Comparison of ENCODE assay signal across 31 mouse cellular contexts in the genomic region with DNA sequence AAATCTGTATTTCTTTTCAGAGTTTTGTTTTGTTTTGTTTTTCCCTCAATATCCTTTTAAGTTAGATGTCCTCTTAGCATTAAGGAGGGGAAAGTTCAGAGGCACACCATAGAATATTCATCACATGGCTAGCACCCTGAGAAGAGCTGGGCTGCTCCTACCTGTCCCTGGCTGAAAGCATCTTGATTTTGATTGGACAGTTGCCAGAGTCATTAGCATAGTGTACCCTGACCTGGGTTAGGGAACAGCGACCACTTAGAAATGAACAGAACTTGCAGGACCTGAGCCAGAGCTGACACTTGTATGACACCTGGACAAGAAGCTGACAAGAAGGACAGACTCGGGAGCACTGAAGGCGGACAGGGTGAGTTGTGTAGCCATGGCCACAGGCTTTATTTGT. TPM values are rescaled to one million over a fixed set of nuclear protein-coding genes. Genes with fewer than 3 reads are reported as not detected.
DNase-seq lines count a peak whose midpoint lies in the region; ATAC-seq and TF ChIP-seq lines count a peak whose summit lies in the region.
"Had no signal": no experiment of that assay in that cellular context is flagged by ENCODE, and none has a peak within 500 bp of the region (broad histone marks: within the 10 kb centered on the region; RNA-seq: fewer than 3 reads in every experiment).

A gene (plus strand): TSS at position 248 of the 400 bp plus-strand sequence.

- TF ChIP-seq POLR2A in cerebellum, adult 2 months (IDR thresholded peaks at IDR 0.05; ENCODE audit: borderline replicate concordance, insufficient read depth, low read length) = no peak

- no peaks in the 10 kb centered on the region for H3K36me3 ChIP-seq in kidney, embryonic 16.5 days (ENCODE audit: insufficient read depth, low read length)
- H3K36me3 ChIP-seq in macrophage (ENCODE audit: inconsistent target) = no peaks in the 10 kb centered on the region
- H3K36me3 ChIP-seq in forebrain, embryonic 11.5 days (ENCODE audit: control insufficient read depth, insufficient read depth, low read length) = no peaks in the 10 kb centered on the region
- H3K36me3 ChIP-seq: forebrain, embryonic 15.5 days; heart, embryonic 13.5 days; limb, embryonic 10.5 days; liver, embryonic 15.5 days had no signal

- no peak within 1 kb of the TSS for H3K27ac ChIP-seq in kidney, embryonic 16.5 days (ENCODE audit: low read length)
- 0 out of 2 replicates have a peak within 1 kb of the TSS, but pooled peaks have one; percentile 1 for H3K27ac ChIP-seq in macrophage
- no peak within 1 kb of the TSS for H3K27ac ChIP-seq in forebrain, embryonic 11.5 days (ENCODE audit: low read depth, low read length)
- H3K27ac ChIP-seq in cerebellum, adult 2 months (ENCODE audit: insufficient read depth, low read length) = no peak within 1 kb of the TSS
- H3K27ac ChIP-seq: forebrain, embryonic 15.5 days; heart, embryonic 13.5 days; hindbrain, postnatal 0 days; layer of hippocampus, adult 2 months; liver, embryonic 15.5 days had no signal

- peak; percentile 18 for DNase-seq in R1 (ENCODE audit: low read depth, low spot score)
- DNase-seq in kidney, adult 18-20 months = peak; percentile 47
- no peak for DNase-seq in forebrain, embryonic 11.5 days (ENCODE audit: low spot score)
- no peak for DNase-seq in cerebellum, adult 2 months
- DNase-seq: adrenal gland, postnatal 10 days; B cell, adult 2 months; cerebellum, adult 9-10 months; gastrocnemius, postnatal 10 days; heart, adult 18-20 months; heart, postnatal 14 days; liver; lung, postnatal 4 days; thymus, adult 18-20 months had no signal

- H3K27me3 ChIP-seq in kidney, embryonic 16.5 days (ENCODE audit: insufficient read depth, low read length) = no peaks in the 10 kb centered on the region
- no peaks in the 10 kb centered on the region for H3K27me3 ChIP-seq in forebrain, embryonic 11.5 days (ENCODE audit: control insufficient read depth, insufficient read depth, low read length)
- no peaks in the 10 kb centered on the region for H3K27me3 ChIP-seq in cerebellum, adult 2 months (ENCODE audit: control insufficient read depth, insufficient read depth, low read length)
- H3K27me3 ChIP-seq: CH12.LX; forebrain, embryonic 15.5 days; heart, embryonic 13.5 days; liver, embryonic 15.5 days had no signal

- 39% methylated on average over 3 of the region's 3 CpGs for WGBS in kidney, embryonic 16.5 days
- WGBS in macrophage (ENCODE audit: missing documents) = 86% methylated on average over 3 of the region's 3 CpGs
- WGBS in forebrain, embryonic 11.5 days = 66% methylated on average over 3 of the region's 3 CpGs
- 52% methylated on average over 3 of the region's 3 CpGs for WGBS in cerebellum, adult 2 months

- peak; percentile 76 for ATAC-seq in kidney, embryonic 16.5 days (ENCODE audit: low FRiP score, low TSS enrichment)
- no peak for ATAC-seq in inflammation-experienced regulatory T-cells, adult 6 months
- no peak for ATAC-seq in forebrain, embryonic 11.5 days (replicated peaks; ENCODE audit: low FRiP score)
- ATAC-seq: forebrain, embryonic 15.5 days; hindbrain, postnatal 0 days had no signal

- no peak within 1 kb of the TSS for H3K9ac ChIP-seq in kidney, embryonic 16.5 days (replicated peaks; ENCODE audit: low read length)
- H3K9ac ChIP-seq in forebrain, embryonic 11.5 days (ENCODE audit: low read length) = no peak within 1 kb of the TSS
- H3K9ac ChIP-seq: forebrain, embryonic 15.5 days; heart, embryonic 13.5 days; liver, embryonic 15.5 days had no signal

- no peak within 1 kb of the TSS for H3K4me2 ChIP-seq in kidney, embryonic 16.5 days (replicated peaks; ENCODE audit: low read depth, low read length)
- H3K4me2 ChIP-seq in forebrain, embryonic 11.5 days (ENCODE audit: low read depth, low read length, severe bottlenecking) = no peak within 1 kb of the TSS
- H3K4me2 ChIP-seq: forebrain, embryonic 15.5 days; heart, embryonic 13.5 days; liver, embryonic 15.5 days; midbrain, embryonic 11.5 days had no signal

- H3K4me3 ChIP-seq in kidney, embryonic 16.5 days (ENCODE audit: low read length) = no peak within 1 kb of the TSS
- H3K4me3 ChIP-seq in macrophage (ENCODE audit: inconsistent target) = no peak within 1 kb of the TSS
- H3K4me3 ChIP-seq in forebrain, embryonic 11.5 days (ENCODE audit: low read depth, low read length) = no peak within 1 kb of the TSS
- H3K4me3 ChIP-seq in cerebellum, adult 2 months (replicated peaks; ENCODE audit: insufficient read depth, low read depth, low read length) = no peak within 1 kb of the TSS
- H3K4me3 ChIP-seq: forebrain, embryonic 15.5 days; heart, embryonic 13.5 days; layer of hippocampus, adult 2 months; limb, embryonic 10.5 days; liver, embryonic 15.5 days had no signal

- TF ChIP-seq CTCF in cerebellum, adult 2 months (IDR thresholded peaks at IDR 0.05; ENCODE audit: borderline replicate concordance, insufficient read depth, low read depth, low read length) = no peak

- H3K79me2 ChIP-seq in macrophage (ENCODE audit: inconsistent target) = no peaks in the 10 kb centered on the region

- no peaks in the 10 kb centered on the region for H3K4me1 ChIP-seq in kidney, embryonic 16.5 days (ENCODE audit: insufficient read depth, low read length)
- H3K4me1 ChIP-seq in forebrain, embryonic 11.5 days (replicated peaks; ENCODE audit: control insufficient read depth, insufficient read depth, low read length) = no peaks in the 10 kb centered on the region
- H3K4me1 ChIP-seq in cerebellum, adult 2 months (ENCODE audit: control insufficient read depth, insufficient read depth, low read length) = no peaks in the 10 kb centered on the region
- H3K4me1 ChIP-seq: forebrain, embryonic 15.5 days; liver, embryonic 15.5 days had no signal

- H3K9me3 ChIP-seq in kidney, embryonic 16.5 days (ENCODE audit: low read length) = no peaks in the 10 kb centered on the region
- H3K9me3 ChIP-seq in forebrain, embryonic 11.5 days (ENCODE audit: control insufficient read depth, low read length) = no peaks in the 10 kb centered on the region
- H3K9me3 ChIP-seq: forebrain, embryonic 15.5 days; heart, embryonic 13.5 days; limb, embryonic 10.5 days; liver, embryonic 15.5 days had no signal

RNA-seq across cellular contexts. Expression of the gene that starts here (rescaled TPM):
- 1.1 and 1.2 TPM in 2 replicates for polyA plus RNA-seq in kidney, embryonic 16.5 days (2015; fragmentation: Nextera tagmentation; extraction: Ambion mirVana)
- not detected for total RNA-seq in macrophage (2018; cell fraction: chromatin; rRNA removed)
- under 1 TPM in 5 of 26 experiments, not detected in 21; 0.05 to 0.08 (median 0.06) TPM for total RNA-seq in macrophage (2018; cell fraction: cytosol; rRNA removed)
- under 1 TPM in 1 of 26 experiments, not detected in 25; 0.41 TPM for total RNA-seq in macrophage (2018; cell fraction: nucleus; rRNA removed)
- polyA plus RNA-seq in macrophage (2018) = not detected in 3 replicates
- polyA plus RNA-seq in inflammation-experienced regulatory T-cells, adult 6 months (2017; shearing (Covaris generic)) = not detected
- not detected in 2 replicates for polyA plus RNA-seq in forebrain, embryonic 11.5 days (2014; fragmentation: Nextera tagmentation; extraction: Ambion mirVana)
- not detected in 2 replicates for polyA plus RNA-seq in cerebellum, adult 2 months (2012; rRNA removed)
- total RNA-seq: adrenal gland, postnatal 10 days; CH12.LX; gastrocnemius, postnatal 10 days; heart, adult 18-20 months; heart, postnatal 14 days; layer of hippocampus, adult 2 months; layer of hippocampus, postnatal 25 days; MEL; midbrain, postnatal 0 days had no signal
- polyA plus RNA-seq: forebrain, embryonic 15.5 days; heart, embryonic 13.5 days; hindbrain, embryonic 11.5 days; limb, embryonic 10.5 days; liver, embryonic 15.5 days; midbrain, postnatal 0 days; neural tube, embryonic 14.5 days; stomach, embryonic 16.5 days; urinary bladder, adult 2 months had no signal

Comparison
In these comparisons a context has a peak if more than half of its experiments do, and no peak if none do; other contexts are left out.
1. DNase-seq: peak in R1 (single experiment) and kidney, adult 18-20 months (single experiment); none in forebrain, embryonic 11.5 days (single experiment) and cerebellum, adult 2 months (0 of 2).